Mouse (Mus musculus): ENCODE measurements around the gene Prkcb. TPM values are rescaled to one million over a fixed set of nuclear protein-coding genes. Genes with fewer than 3 reads are reported as not detected.

Gene Prkcb
- polyA plus RNA-seq, 1 experiment from 2014 or later: 3.7 TPM

Other genes with a start within 250 kb of the Prkcb start
- gene Ubfd1, start 221.6 kb upstream of the Prkcb start, polyA plus RNA-seq (2016; fragmentation: Nextera tagmentation; extraction: Ambion mirVana): 83.7 and 87.3 TPM in 2 replicates
- gene Ears2, start 221.5 kb upstream of the Prkcb start, polyA plus RNA-seq (2016; fragmentation: Nextera tagmentation; extraction: Ambion mirVana): 19.0 and 20.0 TPM in 2 replicates
- 799 and 837 TPM in 2 replicates for gene Ndufab1, start 186.9 kb upstream of the Prkcb start, polyA plus RNA-seq (2016; fragmentation: Nextera tagmentation; extraction: Ambion mirVana)
- gene Palb2, start 155.8 kb upstream of the Prkcb start, polyA plus RNA-seq (2016; fragmentation: Nextera tagmentation; extraction: Ambion mirVana): 26.8 and 28.4 TPM in 2 replicates
- gene Dctn5, start 155.7 kb upstream of the Prkcb start, polyA plus RNA-seq (2016; fragmentation: Nextera tagmentation; extraction: Ambion mirVana): 110 and 126 TPM in 2 replicates
- 248 and 264 TPM in 2 replicates for gene Plk1, start 129.3 kb upstream of the Prkcb start, polyA plus RNA-seq (2016; fragmentation: Nextera tagmentation; extraction: Ambion mirVana)
- not detected in 2 replicates for gene Ern2, start 102.5 kb upstream of the Prkcb start, polyA plus RNA-seq (2016; fragmentation: Nextera tagmentation; extraction: Ambion mirVana)
- gene Chp2, start 69.3 kb upstream of the Prkcb start, polyA plus RNA-seq (2016; fragmentation: Nextera tagmentation; extraction: Ambion mirVana): not detected in 2 replicates

Measured in limb, embryonic 10.5 days (tissue).